Mouse (Mus musculus): ENCODE data around the gene Dusp27.

DNA sequence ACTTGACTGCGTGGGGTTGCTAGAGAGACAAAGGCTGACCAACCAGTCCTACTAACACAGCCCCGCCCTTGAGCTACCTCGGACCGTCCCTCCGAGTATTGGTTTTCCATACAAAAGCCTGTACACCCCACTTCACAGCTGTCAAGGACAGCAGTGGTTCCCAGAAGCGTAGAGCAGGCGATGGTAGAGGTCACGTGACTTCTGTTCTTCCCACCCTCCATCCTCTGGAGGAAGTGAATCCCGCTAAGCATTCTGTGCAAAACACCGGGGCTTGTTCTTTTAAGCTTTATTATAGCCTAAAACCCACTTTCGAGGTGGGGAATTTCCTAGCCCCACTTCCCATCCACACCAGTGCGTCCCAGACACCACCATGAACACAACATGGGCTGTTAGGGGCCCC, 30.0 kb upstream of the Dusp27 start:
- TF ChIP-seq MAFK (IDR thresholded peaks at IDR 0.05; ENCODE audit: insufficient read depth, low read depth, low read length), result no peak
- no peak for TF ChIP-seq ZNF384 (IDR thresholded peaks at IDR 0.05; ENCODE audit: low read depth, low read length)
- no peak for TF ChIP-seq CHD2 (IDR thresholded peaks at IDR 0.05; ENCODE audit: low read depth, low read length)
- TF ChIP-seq ZC3H11A (IDR thresholded peaks at IDR 0.05; ENCODE audit: borderline replicate concordance, low read depth, low read length), result no peak
